Mouse (Mus musculus) E14TG2a.4 (cell line): ENCODE measurements around the gene Josd1.

Source experiments
- CTCF ChIP-seq: conservative IDR thresholded peaks from 2 replicates; pipeline ENCODE4 v1.5.1; 2014; ENCODE audit warnings: low read length
- NANOG ChIP-seq: IDR thresholded peaks from 2 replicates; pipeline ENCODE4 v1.6.1; 2014; ENCODE audit warnings: borderline replicate concordance, low read length, mixed read lengths
- POU5F1 ChIP-seq: IDR thresholded peaks from 2 replicates; pipeline ENCODE4 v1.6.1; 2014; ENCODE audit warnings: low read length, borderline replicate concordance

GRCm38 (mm10) chr15:79733192-79733591, 45.5 kb upstream of the Josd1 start:
- no peak for TF ChIP-seq CTCF
- TF ChIP-seq NANOG, result no peak
- no peak for TF ChIP-seq POU5F1
